Mouse (Mus musculus) embryonic fibroblast, embryonic 13.5 days (primary cell): ENCODE data around the gene Fes.

ENCODE experiments used
- CTCF ChIP-seq: IDR thresholded peaks from 2 replicates; pipeline ENCODE4 v1.5.1; 2011; ENCODE audit warnings: mild to moderate bottlenecking, control low read depth, low read length, moderate library complexity, borderline replicate concordance; ENCODE audit not compliant: insufficient read depth
- POLR2A ChIP-seq: IDR thresholded peaks from 2 replicates; pipeline ENCODE4 v1.6.1; 2011; ENCODE audit warnings: low read depth, mild to moderate bottlenecking, control low read depth, low read length, moderate library complexity

DNA sequence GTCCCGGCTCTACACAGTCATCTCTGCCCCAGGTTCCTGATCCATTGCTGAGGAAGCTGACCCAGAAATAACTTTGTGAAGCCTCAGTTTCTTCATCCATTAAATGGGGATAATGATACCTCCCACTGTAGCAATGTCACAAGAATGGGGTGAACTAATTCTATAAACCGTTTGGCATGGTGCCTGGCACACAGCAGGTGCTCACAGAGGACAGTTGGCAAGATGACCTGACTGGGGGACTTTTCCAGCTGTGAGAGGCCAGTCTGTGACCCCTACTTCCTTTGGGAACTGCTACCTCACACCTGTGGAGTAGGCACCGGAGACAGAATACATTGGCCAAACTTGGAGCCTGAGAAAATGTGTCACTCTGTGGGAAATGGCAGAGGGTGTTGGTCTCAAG is 30.3 kb upstream of the Fes start:
- TF ChIP-seq POLR2A (no peak), CTCF (no peak)
